Mouse (Mus musculus) A20 (cell line): ENCODE data around the gene Nfkb2.

Experiments used
- DNase-seq: peaks from one replicate; pipeline ENCODE4 v3.0.0-alpha.2; 2011; ENCODE audit warnings: low read depth, low spot score

Nfkb2 gene

GRCm38 (mm10) chr19:46344710-46345419, 40.7 kb downstream of the Nfkb2 start:
- DNase-seq, result no peak

DNA sequence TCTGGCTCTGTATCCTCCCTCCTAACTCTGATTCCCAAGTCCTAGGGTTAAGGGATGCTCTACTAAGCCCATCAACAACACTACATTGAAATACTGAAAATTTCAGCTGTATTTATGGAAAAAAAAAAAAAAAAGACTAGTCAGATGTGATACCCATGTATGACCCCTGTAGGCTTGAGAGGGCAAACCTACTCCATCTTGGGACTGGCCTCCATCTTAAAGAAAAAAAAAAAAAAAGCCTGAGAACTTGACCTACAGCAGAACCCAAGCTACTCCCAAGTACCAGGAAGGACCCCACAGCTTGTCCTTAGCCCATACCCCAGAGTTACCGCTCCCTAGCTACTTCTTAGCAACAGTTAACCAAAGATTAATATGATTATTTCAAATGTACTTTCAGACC, 43.0 kb downstream of the Nfkb2 start:
- DNase-seq, result no peak

GRCm38 (mm10) chr19:46347936-46348668, 44.0 kb downstream of the Nfkb2 start:
- DNase-seq, result peak; percentile 58

DNA sequence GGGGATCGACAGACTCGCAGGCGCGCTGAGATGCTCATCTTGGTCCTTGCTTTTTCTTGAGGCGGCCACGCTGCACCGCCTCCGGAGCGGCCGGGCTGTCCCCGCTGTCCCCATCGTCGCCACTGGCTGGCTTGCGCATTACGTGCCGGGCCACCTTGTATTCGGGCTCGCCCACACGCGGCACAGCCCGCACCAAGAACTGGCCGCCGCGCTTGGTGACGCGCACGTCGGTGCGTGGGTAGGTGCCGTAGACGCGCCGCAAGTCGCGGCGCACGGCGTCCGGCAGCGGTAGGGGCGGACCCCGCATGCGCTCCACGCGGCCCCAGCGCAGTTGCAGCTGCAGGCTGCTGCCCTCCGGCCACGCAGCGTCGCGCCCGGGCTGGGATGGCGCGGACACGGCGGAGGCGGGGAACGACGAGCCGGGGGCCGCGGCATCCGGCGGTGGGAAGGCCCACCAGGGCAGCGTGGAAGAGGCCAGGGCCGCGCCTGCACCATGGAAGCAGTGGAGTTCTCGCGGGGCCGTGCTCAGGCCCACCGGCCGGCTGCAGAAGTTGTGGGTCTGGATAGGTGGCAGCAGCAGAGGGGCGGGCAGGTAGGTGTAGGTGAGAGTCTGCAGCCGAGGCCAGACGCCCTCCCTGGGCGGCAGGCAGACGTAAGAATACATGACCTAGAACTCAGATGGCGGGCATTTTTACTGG, 44.8 kb downstream of the Nfkb2 start:
- peak; percentile 86 for DNase-seq

- no peak for DNase-seq
Measured at GRCm38 (mm10) chr19:46349550-46349949, 45.4 kb downstream of the Nfkb2 start.

DNA sequence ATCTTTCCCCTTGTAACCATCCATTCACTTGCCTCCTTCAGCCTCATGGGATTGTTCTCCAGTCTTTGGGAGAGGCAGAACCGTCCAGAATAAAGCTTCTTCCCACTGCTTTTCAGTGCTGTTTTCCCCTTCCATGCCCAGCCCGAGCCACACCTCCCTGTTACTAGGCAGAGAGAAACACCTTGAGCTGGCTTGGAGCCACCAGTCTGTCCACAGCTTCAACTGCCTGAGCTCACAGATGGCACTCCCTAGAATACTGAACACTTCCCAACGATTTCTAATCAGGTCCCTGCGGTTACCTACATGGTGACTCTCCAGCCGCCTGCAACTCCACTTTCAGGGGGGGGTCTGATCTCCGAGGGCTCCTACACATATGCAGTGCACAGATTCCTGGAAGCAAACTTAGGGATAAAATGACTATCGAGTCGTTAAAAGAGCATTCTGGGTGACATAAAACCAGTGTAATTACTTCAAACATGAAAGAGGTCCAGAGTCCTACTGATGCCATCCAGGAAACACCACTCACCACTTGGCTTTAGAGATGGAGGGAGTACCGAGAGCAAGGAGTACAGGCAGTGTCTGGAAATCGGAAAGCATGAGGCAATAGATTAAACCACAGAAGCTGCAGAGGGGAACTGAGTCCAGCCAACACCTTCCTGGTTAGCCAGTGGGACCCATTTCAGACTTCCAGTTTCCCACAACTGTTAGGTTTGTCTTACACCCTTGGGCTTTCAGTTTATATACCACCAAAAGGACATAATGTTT, 46.2 kb downstream of the Nfkb2 start, which contains the start of gene 2310034G01Rik:
TSS of gene 2310034G01Rik (minus strand) at position 135 of the 765 bp plus-strand sequence.
- DNase-seq, result no peak

- DNase-seq, result peak; percentile 94
Measured at GRCm38 (mm10) chr19:46356701-46357138, 52.6 kb downstream of the Nfkb2 start.

GRCm38 (mm10) chr19:46357344-46358280, 53.5 kb downstream of the Nfkb2 start:
- DNase-seq, result peak; percentile 21

GRCm38 (mm10) chr19:46358381-46358780, 54.3 kb downstream of the Nfkb2 start:
- DNase-seq, result no peak
